Mouse (Mus musculus): ENCODE measurements around the gene Cfap43.

Cfap43 gene

GRCm38 (mm10) chr19:47795009-47795728 lies 123.9 kb downstream of the Cfap43 start:
- DNase-seq (ENCODE audit: low spot score in 2 of 2), result peak; percentile 28 to 71

GRCm38 (mm10) chr19:47794331-47794730 lies 124.8 kb downstream of the Cfap43 start:
- no peak for DNase-seq (ENCODE audit: low spot score in 2 of 2)

GRCm38 (mm10) chr19:47790316-47791020 lies 128.6 kb downstream of the Cfap43 start:
- no peak for DNase-seq (ENCODE audit: low spot score in 2 of 2)

- no peak for DNase-seq (ENCODE audit: low spot score in 2 of 2)
These were observed 135.2 kb downstream of the Cfap43 start for GRCm38 (mm10) chr19:47783898-47784297.

GRCm38 (mm10) chr19:47780972-47781371 lies 138.1 kb downstream of the Cfap43 start:
- no peak for DNase-seq (ENCODE audit: low spot score in 2 of 2)

- DNase-seq (ENCODE audit: low spot score in 2 of 2), result no peak
These were observed 138.9 kb downstream of the Cfap43 start for GRCm38 (mm10) chr19:47780145-47780544.

GRCm38 (mm10) chr19:47777847-47778246 lies 141.2 kb downstream of the Cfap43 start:
- DNase-seq (ENCODE audit: low spot score in 2 of 2), result no peak

- DNase-seq (ENCODE audit: low spot score in 2 of 2), result no peak
These were observed 163.5 kb downstream of the Cfap43 start for GRCm38 (mm10) chr19:47755625-47756024.

GRCm38 (mm10) chr19:47754931-47755330 lies 164.2 kb downstream of the Cfap43 start:
- no peak for DNase-seq (ENCODE audit: low spot score in 2 of 2)

GRCm38 (mm10) chr19:47753921-47754320 lies 165.2 kb downstream of the Cfap43 start:
- DNase-seq (ENCODE audit: low spot score in 2 of 2), result no peak

GRCm38 (mm10) chr19:47752456-47752855 lies 166.6 kb downstream of the Cfap43 start:
- no peak for DNase-seq (ENCODE audit: low spot score in 2 of 2)

GRCm38 (mm10) chr19:47750391-47750790 lies 168.7 kb downstream of the Cfap43 start:
- DNase-seq (ENCODE audit: low spot score in 2 of 2), result no peak

GRCm38 (mm10) chr19:47748950-47749349 lies 170.1 kb downstream of the Cfap43 start:
- no peak for DNase-seq (ENCODE audit: low spot score in 2 of 2)

- no peak for DNase-seq (ENCODE audit: low spot score in 2 of 2)
These were observed 172.0 kb downstream of the Cfap43 start for GRCm38 (mm10) chr19:47747072-47747471.

- DNase-seq (ENCODE audit: low spot score in 2 of 2), result peak; percentile 45 to 77
These were observed 187.2 kb downstream of the Cfap43 start for GRCm38 (mm10) chr19:47731931-47732330.

GRCm38 (mm10) chr19:47731071-47731881 lies 187.8 kb downstream of the Cfap43 start, which contains the start of gene Sfr1:
TSS of gene Sfr1 (plus strand) at chr19:47731682.
- peak; percentile 99 to 100 for DNase-seq (ENCODE audit: low spot score in 2 of 2)

GRCm38 (mm10) chr19:47730691-47731070 lies 188.4 kb downstream of the Cfap43 start:
- peak; percentile 71 to 79 for DNase-seq (ENCODE audit: low spot score in 2 of 2)

GRCm38 (mm10) chr19:47725643-47726140 lies 193.4 kb downstream of the Cfap43 start:
- no peak for DNase-seq (ENCODE audit: low spot score in 2 of 2)

GRCm38 (mm10) chr19:47724903-47725302 lies 194.2 kb downstream of the Cfap43 start:
- no peak for DNase-seq (ENCODE audit: low spot score in 2 of 2)

GRCm38 (mm10) chr19:47722471-47722870 lies 196.6 kb downstream of the Cfap43 start:
- no peak for DNase-seq (ENCODE audit: low spot score in 2 of 2)

GRCm38 (mm10) chr19:47719147-47719546 lies 199.9 kb downstream of the Cfap43 start:
- DNase-seq (ENCODE audit: low spot score in 2 of 2), result no peak

GRCm38 (mm10) chr19:47716144-47716543 lies 202.9 kb downstream of the Cfap43 start:
- no peak for DNase-seq (ENCODE audit: low spot score in 2 of 2)

Measured in urinary bladder, postnatal 4 days (tissue).